Comparison of ENCODE assay signal across 9 mouse cellular contexts in the genomic region with DNA sequence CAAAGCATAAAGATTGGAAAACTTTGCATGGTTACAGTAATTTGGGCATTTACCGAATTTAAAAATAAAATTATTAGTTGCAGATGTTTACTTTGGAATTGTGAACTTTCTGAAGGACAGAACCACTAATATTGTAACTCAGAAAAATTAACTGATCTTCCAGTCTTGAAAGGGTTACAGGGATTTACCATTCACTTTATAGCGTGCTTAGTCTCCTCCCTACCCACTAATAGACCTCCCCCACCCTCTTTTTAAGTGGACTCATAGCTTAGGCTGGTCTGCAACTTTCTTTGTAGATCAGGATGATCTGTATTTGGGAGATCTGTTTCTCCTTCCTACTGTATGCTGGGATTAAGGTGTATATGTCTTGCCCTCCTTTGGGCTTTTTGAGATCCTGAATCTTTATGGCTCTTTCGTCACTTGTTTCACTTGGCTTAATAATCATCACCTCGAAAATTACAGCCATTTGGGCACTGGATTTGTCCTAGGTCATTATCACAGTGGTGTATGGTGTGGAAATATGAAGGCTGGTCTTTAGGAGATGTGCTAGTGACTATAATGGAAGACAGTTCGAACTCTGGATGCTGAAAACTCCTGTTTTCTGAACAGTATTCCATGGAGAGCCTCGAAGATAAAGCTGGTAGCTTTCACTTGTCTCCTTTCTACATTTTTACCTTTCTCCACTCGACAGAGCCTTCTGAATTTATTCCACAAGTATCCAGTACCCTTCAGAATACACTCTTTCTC. TPM values are rescaled to one million over a fixed set of nuclear protein-coding genes. Genes with fewer than 3 reads are reported as not detected.
A peak's percentile ranks its signal among the peaks of the same experiment; 100 is the strongest.
DNase-seq lines count a peak whose midpoint lies in the region; ATAC-seq and TF ChIP-seq lines count a peak whose summit lies in the region.
"Had no signal": no experiment of that assay in that cellular context is flagged by ENCODE, and none has a peak within 500 bp of the region (broad histone marks: within the 10 kb centered on the region; RNA-seq: fewer than 3 reads in every experiment).

No protein-coding gene starts in this region.

- DNase-seq in ES-CJ7 (ENCODE audit: low read depth, low spot score) = peak; percentile 73
- no peak for DNase-seq in forebrain, postnatal 0 days
- no peak for DNase-seq in left cerebral cortex, adult 9 months (ENCODE audit: low spot score in 2 of 2)
- no peak for DNase-seq in adrenal gland, adult 8-10 months
- DNase-seq in right cerebral cortex, postnatal 10 days (ENCODE audit: low spot score in 2 of 2) = no peak
- DNase-seq: cerebellum, adult 8-10 months had no signal

- H3K4me1 ChIP-seq in erythroblast, embryonic 14.5 days (ENCODE audit: control insufficient read depth) = peaks cover 56% of the 10 kb centered on the region
- H3K4me1 ChIP-seq in forebrain, postnatal 0 days (ENCODE audit: insufficient read depth) = peaks cover 22% of the 10 kb centered on the region

- H3K4me3 ChIP-seq in erythroblast, embryonic 14.5 days (replicated peaks) = peak overlapping the region; percentile 75
- H3K4me3 ChIP-seq in forebrain, postnatal 0 days (ENCODE audit: low read depth, low read length) = peak overlapping the region; percentile 47
- H3K4me3 ChIP-seq in macrophage (ENCODE audit: inconsistent target) = peak overlapping the region; percentile 39

- H3K36me3 ChIP-seq in erythroblast, embryonic 14.5 days (ENCODE audit: control insufficient read depth) = peaks cover 32% of the 10 kb centered on the region
- no peaks in the 10 kb centered on the region for H3K36me3 ChIP-seq in forebrain, postnatal 0 days (ENCODE audit: insufficient read depth)
- H3K36me3 ChIP-seq in macrophage (ENCODE audit: inconsistent target) = no peaks in the 10 kb centered on the region

- no peak overlapping the region for H3K27ac ChIP-seq in forebrain, postnatal 0 days (ENCODE audit: low read depth, low read length)
- peak overlapping the region; percentile 51 for H3K27ac ChIP-seq in macrophage

- H3K9me3 ChIP-seq in erythroblast, embryonic 14.5 days (ENCODE audit: control insufficient read depth, low read length) = no peaks in the 10 kb centered on the region
- no peaks in the 10 kb centered on the region for H3K9me3 ChIP-seq in forebrain, postnatal 0 days (ENCODE audit: low read length)

- H3K79me2 ChIP-seq in macrophage (ENCODE audit: inconsistent target) = no peaks in the 10 kb centered on the region

- 15% methylated on average over 7 of the region's 7 CpGs for WGBS in forebrain, postnatal 0 days
- WGBS in macrophage (ENCODE audit: missing documents) = 45% methylated on average over 7 of the region's 7 CpGs

- H3K4me2 ChIP-seq in forebrain, postnatal 0 days (ENCODE audit: low read depth) = peak overlapping the region; percentile 72; the same call in 1 of the 2 replicates

- peak overlapping the region; percentile 18; the same call in 1 of the 2 replicates for H3K9ac ChIP-seq in forebrain, postnatal 0 days

- no peak for TF ChIP-seq CTCF in forebrain, postnatal 0 days (IDR thresholded peaks at IDR 0.05; ENCODE audit: low read depth)

- no peaks in the 10 kb centered on the region for H3K27me3 ChIP-seq in erythroblast, embryonic 14.5 days (ENCODE audit: control insufficient read depth)
- H3K27me3 ChIP-seq in forebrain, postnatal 0 days (ENCODE audit: insufficient read depth, low read length) = no peaks in the 10 kb centered on the region

- ATAC-seq in erythroblast, adult 5-6 weeks (replicated peaks; ENCODE audit: low FRiP score, poor library complexity, severe bottlenecking) = no peak
- ATAC-seq in forebrain, postnatal 0 days = no peak

RNA-seq across cellular contexts. Expression of a gene that starts 1.0 kb away (rescaled TPM):
- 8.8 and 11.7 TPM in 2 replicates for polyA plus RNA-seq in erythroblast, embryonic 14.5 days (2012)
- total RNA-seq in erythroblast, adult 5-6 weeks (2015; ENCODE audit: low replicate concordance) = 74.4 and 97.2 TPM in 2 replicates
- 54.5 and 131 TPM in 2 replicates for total RNA-seq in erythroblast, adult 5-6 weeks (2017; ENCODE audit: low replicate concordance)
- total RNA-seq in forebrain, postnatal 0 days (2014; rRNA removed) = 116 and 134 TPM in 2 replicates
- polyA plus RNA-seq in forebrain, postnatal 0 days (2015; fragmentation: Nextera tagmentation; extraction: Ambion mirVana) = 0.50 TPM in 1 of 2 replicates, not detected in the other
- 1 to 10 TPM in 3 of 26 experiments, not detected in 23; 2.6 to 6.9 (median 3.0) TPM for total RNA-seq in macrophage (2018; cell fraction: chromatin; rRNA removed)
- 10 to 100 TPM in 3 of 26 experiments, 1 to 10 TPM in 21, under 1 TPM in 2; 0.91 to 17.1 (median 3.1) TPM for total RNA-seq in macrophage (2018; cell fraction: cytosol; rRNA removed)
- total RNA-seq in macrophage (2018; cell fraction: nucleus; rRNA removed) = 1 to 10 TPM in 3 of 26 experiments, not detected in 23; 2.4 to 9.1 (median 2.4) TPM
- polyA plus RNA-seq in macrophage (2018) = not detected in 3 replicates
- total RNA-seq in adrenal gland, adult 8-10 months (2022) = 1 to 10 TPM; 3.2 to 5.6 (median 4.7) TPM

RNA-seq across cellular contexts. Expression of a gene that starts 2.5 kb away (rescaled TPM):
- polyA plus RNA-seq in erythroblast, embryonic 14.5 days (2012) = 52.5 and 62.7 TPM in 2 replicates
- total RNA-seq in erythroblast, adult 5-6 weeks (2015; ENCODE audit: low replicate concordance) = 20.7 and 32.7 TPM in 2 replicates
- total RNA-seq in erythroblast, adult 5-6 weeks (2017; ENCODE audit: low replicate concordance) = 925 and 1,298 TPM in 2 replicates
- 135 and 227 TPM in 2 replicates for total RNA-seq in forebrain, postnatal 0 days (2014; rRNA removed)
- not detected in 2 replicates for polyA plus RNA-seq in forebrain, postnatal 0 days (2015; fragmentation: Nextera tagmentation; extraction: Ambion mirVana)
- total RNA-seq in macrophage (2018; cell fraction: chromatin; rRNA removed) = 10 to 100 TPM in 2 of 26 experiments, 1 to 10 TPM in 5, not detected in 19; 3.1 to 25.0 (median 5.3) TPM
- 10 to 100 TPM in 15 of 26 experiments, 1 to 10 TPM in 11; 2.6 to 50.6 (median 16.0) TPM for total RNA-seq in macrophage (2018; cell fraction: cytosol; rRNA removed)
- 10 to 100 TPM in 1 of 26 experiments, 1 to 10 TPM in 14, not detected in 11; 2.4 to 22.9 (median 4.9) TPM for total RNA-seq in macrophage (2018; cell fraction: nucleus; rRNA removed)
- polyA plus RNA-seq in macrophage (2018) = not detected in 3 replicates
- total RNA-seq in adrenal gland, adult 8-10 months (2022) = 10 to 100 TPM in 3 of 4 experiments, 1 to 10 TPM in 1; 8.2 to 20.8 (median 16.2) TPM

RNA-seq across cellular contexts. Expression of a gene that starts 5.4 kb away (rescaled TPM):
- 10.1 and 19.7 TPM in 2 replicates for polyA plus RNA-seq in erythroblast, embryonic 14.5 days (2012)
- total RNA-seq in erythroblast, adult 5-6 weeks (2015; ENCODE audit: low replicate concordance) = 19.8 and 50.6 TPM in 2 replicates
- total RNA-seq in erythroblast, adult 5-6 weeks (2017; ENCODE audit: low replicate concordance) = 443 and 524 TPM in 2 replicates
- total RNA-seq in forebrain, postnatal 0 days (2014; rRNA removed) = 1,275 and 1,840 TPM in 2 replicates
- 4.1 and 5.7 TPM in 2 replicates for polyA plus RNA-seq in forebrain, postnatal 0 days (2015; fragmentation: Nextera tagmentation; extraction: Ambion mirVana)
- total RNA-seq in macrophage (2018; cell fraction: chromatin; rRNA removed) = 10 to 100 TPM in 17 of 26 experiments, 1 to 10 TPM in 7, not detected in 2; 2.5 to 65.3 (median 15.5) TPM
- total RNA-seq in macrophage (2018; cell fraction: cytosol; rRNA removed) = 100 to 1,000 TPM in 8 of 26 experiments, 10 to 100 TPM in 18; 16.2 to 226 (median 79.6) TPM
- total RNA-seq in macrophage (2018; cell fraction: nucleus; rRNA removed) = 100 to 1,000 TPM in 1 of 26 experiments, 10 to 100 TPM in 22, 1 to 10 TPM in 3; 3.2 to 104 (median 26.4) TPM
- 1.0 to 1.9 TPM in 2 of 3 replicates, not detected in the other for polyA plus RNA-seq in macrophage (2018)
- 100 to 1,000 TPM; 381 to 523 (median 406) TPM for total RNA-seq in adrenal gland, adult 8-10 months (2022)

RNA-seq across cellular contexts. Expression of a gene that starts 6.9 kb away (rescaled TPM):
- 0.43 and 3.0 TPM in 2 replicates for polyA plus RNA-seq in erythroblast, embryonic 14.5 days (2012)
- 13.4 and 18.2 TPM in 2 replicates for total RNA-seq in erythroblast, adult 5-6 weeks (2015; ENCODE audit: low replicate concordance)
- 63.0 and 67.3 TPM in 2 replicates for total RNA-seq in erythroblast, adult 5-6 weeks (2017; ENCODE audit: low replicate concordance)
- 12.5 and 17.0 TPM in 2 replicates for total RNA-seq in forebrain, postnatal 0 days (2014; rRNA removed)
- 0.17 TPM in 1 of 2 replicates, not detected in the other for polyA plus RNA-seq in forebrain, postnatal 0 days (2015; fragmentation: Nextera tagmentation; extraction: Ambion mirVana)
- total RNA-seq in macrophage (2018; cell fraction: chromatin; rRNA removed) = 1 to 10 TPM in 1 of 26 experiments, under 1 TPM in 7, not detected in 18; 0.51 to 1.7 (median 0.67) TPM
- 1 to 10 TPM in 22 of 26 experiments, under 1 TPM in 4; 0.50 to 6.2 (median 1.7) TPM for total RNA-seq in macrophage (2018; cell fraction: cytosol; rRNA removed)
- 1 to 10 TPM in 3 of 26 experiments, under 1 TPM in 10, not detected in 13; 0.24 to 2.9 (median 0.72) TPM for total RNA-seq in macrophage (2018; cell fraction: nucleus; rRNA removed)
- 0.09 to 0.34 TPM (median 0.15 TPM) in 3 replicates for polyA plus RNA-seq in macrophage (2018)
- 1 to 10 TPM; 2.2 to 3.4 (median 2.9) TPM for total RNA-seq in adrenal gland, adult 8-10 months (2022)

RNA-seq across cellular contexts. Expression of a gene that starts 7.6 kb away (rescaled TPM):
- 1.3 and 3.3 TPM in 2 replicates for polyA plus RNA-seq in erythroblast, embryonic 14.5 days (2012)
- total RNA-seq in erythroblast, adult 5-6 weeks (2015; ENCODE audit: low replicate concordance) = 12.7 and 21.7 TPM in 2 replicates
- total RNA-seq in erythroblast, adult 5-6 weeks (2017; ENCODE audit: low replicate concordance) = 51.2 and 57.7 TPM in 2 replicates
- total RNA-seq in forebrain, postnatal 0 days (2014; rRNA removed) = 116 and 119 TPM in 2 replicates
- polyA plus RNA-seq in forebrain, postnatal 0 days (2015; fragmentation: Nextera tagmentation; extraction: Ambion mirVana) = 0.17 and 0.47 TPM in 2 replicates
- total RNA-seq in macrophage (2018; cell fraction: chromatin; rRNA removed) = 1 to 10 TPM in 12 of 26 experiments, under 1 TPM in 3, not detected in 11; 0.66 to 8.1 (median 1.7) TPM
- total RNA-seq in macrophage (2018; cell fraction: cytosol; rRNA removed) = 10 to 100 TPM in 8 of 26 experiments, 1 to 10 TPM in 17, under 1 TPM in 1; 0.94 to 20.0 (median 7.1) TPM
- total RNA-seq in macrophage (2018; cell fraction: nucleus; rRNA removed) = 1 to 10 TPM in 13 of 26 experiments, under 1 TPM in 7, not detected in 6; 0.48 to 6.5 (median 1.5) TPM
- polyA plus RNA-seq in macrophage (2018) = not detected in 3 replicates
- total RNA-seq in adrenal gland, adult 8-10 months (2022) = 10 to 100 TPM; 16.8 to 22.6 (median 20.7) TPM

Comparison
In these comparisons a context has a peak if more than half of its experiments do, and no peak if none do; other contexts are left out.
1. RNA of a gene that starts 1.0 kb away (total RNA-seq): 54.5 to 131 TPM in erythroblast, adult 5-6 weeks and 116 to 134 TPM in forebrain, postnatal 0 days; 3.2 to 5.6 TPM in adrenal gland, adult 8-10 months; every median in the first group is over 4 times any median in the second.
2. Peak in every context shown above with its lines, with median percentiles within 50 percentile points of each other: H3K4me3 ChIP-seq.